Mouse (Mus musculus): ENCODE data around the gene Cap2. TPM values are rescaled to one million over a fixed set of nuclear protein-coding genes. Genes with fewer than 3 reads are reported as not detected.
A peak's percentile ranks its signal among the peaks of the same experiment; 100 is the strongest.

Cap2 gene
- polyA plus RNA-seq, 1 experiment from 2014 or later: 7.3 TPM

DNA sequence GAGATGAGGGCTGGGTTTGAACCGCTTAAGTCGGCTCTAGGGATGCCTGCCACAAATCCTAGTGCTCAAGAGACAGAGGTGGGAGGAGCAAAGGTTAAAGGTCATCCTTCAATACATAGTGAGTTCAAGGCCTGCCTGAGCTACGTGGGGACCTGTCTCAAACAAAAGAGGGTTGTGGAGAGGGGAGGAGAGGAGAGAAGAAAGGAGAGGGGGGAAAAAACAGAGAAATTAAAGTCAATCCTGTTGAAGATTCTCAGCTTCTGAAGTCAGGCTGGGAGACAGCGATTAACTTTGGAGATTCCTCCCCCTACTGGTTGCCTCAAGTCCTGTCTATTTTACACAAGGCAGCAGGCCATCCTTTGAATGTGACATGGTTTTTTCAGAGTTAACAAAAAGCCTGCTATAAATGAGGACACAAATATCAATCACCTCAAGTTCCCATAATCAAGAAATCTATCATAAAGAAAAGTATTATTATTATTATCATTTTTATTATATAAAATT is 161.9 kb downstream of the Cap2 start:
- WGBS: 38% methylated on average over 4 of the region's 4 CpGs
- H3K27ac ChIP-seq (ENCODE audit: low read length): no peak overlapping the region
- no peak overlapping the region for H3K4me2 ChIP-seq (replicated peaks; ENCODE audit: low read depth, low read length)
- ATAC-seq (ENCODE audit: low FRiP score, low TSS enrichment): no peak
- no peak overlapping the region for H3K9ac ChIP-seq (replicated peaks; ENCODE audit: low read length)
- no peaks in the 10 kb centered on the region for H3K4me1 ChIP-seq (ENCODE audit: insufficient read depth, low read length)
- H3K9me3 ChIP-seq (ENCODE audit: low read length): no peaks in the 10 kb centered on the region
- no peaks in the 10 kb centered on the region for H3K27me3 ChIP-seq (ENCODE audit: insufficient read depth, low read length)
- H3K4me3 ChIP-seq (ENCODE audit: low read length): no peak overlapping the region
- no peaks in the 10 kb centered on the region for H3K36me3 ChIP-seq (ENCODE audit: insufficient read depth, low read length)

DNA sequence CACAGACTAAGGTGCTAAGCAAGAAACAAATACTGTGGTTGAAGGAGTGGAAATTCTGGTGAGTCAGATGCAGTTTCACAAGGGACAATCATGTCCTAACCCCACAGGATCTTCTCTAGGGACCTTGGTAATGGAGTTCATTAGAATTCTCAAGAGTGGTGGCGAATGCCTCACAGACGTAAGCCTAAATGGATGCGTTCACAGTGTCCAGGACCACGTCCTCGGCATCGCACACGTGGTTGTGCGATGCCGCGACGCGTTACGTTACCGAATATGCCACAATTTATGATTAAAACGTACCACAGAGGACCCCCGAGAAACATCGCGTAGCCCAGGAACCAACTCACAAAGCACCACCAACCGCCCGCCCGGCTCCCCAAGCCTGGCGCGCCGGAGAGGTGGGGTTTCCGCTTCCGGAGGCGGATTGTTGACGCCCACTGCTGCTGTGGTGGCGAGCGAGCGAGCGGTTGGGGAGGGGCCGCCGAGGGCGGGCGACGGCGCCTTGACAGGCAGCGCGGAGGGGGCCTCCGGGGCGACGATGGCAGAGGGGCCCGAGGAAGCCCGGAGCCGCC is 167.5 kb downstream of the Cap2 start, which contains the start of gene Fam8a1:
Gene Fam8a1 (plus strand): TSS at position 475 of the 572 bp plus-strand sequence.
- peak within 1 kb of the TSS; percentile 89 for H3K4me3 ChIP-seq (ENCODE audit: low read length)
- peaks cover 8% of the 10 kb centered on the region for H3K4me1 ChIP-seq (ENCODE audit: insufficient read depth, low read length)
- peak within 1 kb of the TSS; percentile 73 for H3K27ac ChIP-seq (ENCODE audit: low read length)
- 2% methylated on average over 36 of the region's 46 CpGs for WGBS
- peak within 1 kb of the TSS; percentile 84 for H3K4me2 ChIP-seq (replicated peaks; ENCODE audit: low read depth, low read length)
- H3K9me3 ChIP-seq (ENCODE audit: low read length): no peaks in the 10 kb centered on the region
- peak within 1 kb of the TSS; percentile 91 for H3K9ac ChIP-seq (replicated peaks; ENCODE audit: low read length)
- no peaks in the 10 kb centered on the region for H3K27me3 ChIP-seq (ENCODE audit: insufficient read depth, low read length)
- ATAC-seq (ENCODE audit: low FRiP score, low TSS enrichment): peak; percentile 95
- H3K36me3 ChIP-seq (ENCODE audit: insufficient read depth, low read length): peaks cover 11% of the 10 kb centered on the region

DNA sequence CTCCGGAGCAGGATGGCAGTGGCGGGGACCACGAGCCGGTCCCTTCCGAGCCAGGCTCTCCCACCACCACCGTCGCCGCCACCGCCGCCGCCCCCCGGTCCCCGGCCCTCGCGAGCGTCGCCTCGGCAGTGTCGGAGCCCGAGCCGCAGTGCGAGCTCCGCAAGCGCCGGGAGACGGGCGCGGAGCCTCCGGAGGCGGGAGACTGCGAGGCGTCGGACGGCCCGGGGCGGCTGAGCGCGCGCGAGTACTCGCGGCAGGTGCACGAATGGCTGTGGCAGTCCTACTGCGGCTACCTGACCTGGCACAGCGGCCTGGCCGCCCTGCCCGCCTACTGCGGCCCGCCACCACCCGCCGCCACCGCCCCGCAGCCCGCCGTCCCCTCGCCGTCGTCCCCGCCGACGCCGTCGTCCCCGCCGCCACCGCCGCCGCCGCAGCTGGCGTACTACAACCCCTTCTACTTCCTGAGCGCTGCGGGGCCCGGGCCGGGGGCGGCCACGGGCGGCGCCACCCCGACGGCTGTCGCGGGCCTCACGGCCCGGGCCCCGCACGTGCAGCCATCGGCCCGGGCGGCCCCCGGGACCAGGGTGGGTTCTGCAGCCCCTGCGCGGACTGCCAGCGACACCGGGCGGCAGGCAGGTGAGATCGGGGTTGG is 168.1 kb downstream of the Cap2 start:
- Histone ChIP-seq H3K27me3 (ENCODE audit: insufficient read depth, low read length) (no peaks in the 10 kb centered on the region), H3K4me1 (ENCODE audit: insufficient read depth, low read length) (peaks cover 8% of the 10 kb centered on the region), H3K9me3 (ENCODE audit: low read length) (no peaks in the 10 kb centered on the region), H3K36me3 (ENCODE audit: insufficient read depth, low read length) (peaks cover 13% of the 10 kb centered on the region), H3K4me3 (ENCODE audit: low read length) (peak overlapping the region; percentile 89), H3K27ac (ENCODE audit: low read length) (peak overlapping the region; percentile 73), H3K4me2 (replicated peaks; ENCODE audit: low read depth, low read length) (peak overlapping the region; percentile 84), H3K9ac (replicated peaks; ENCODE audit: low read length) (peak overlapping the region; percentile 91)
- under 1% methylated on average over 50 of the region's 96 CpGs for WGBS
- peak; percentile 77 for ATAC-seq (ENCODE audit: low FRiP score, low TSS enrichment)

DNA sequence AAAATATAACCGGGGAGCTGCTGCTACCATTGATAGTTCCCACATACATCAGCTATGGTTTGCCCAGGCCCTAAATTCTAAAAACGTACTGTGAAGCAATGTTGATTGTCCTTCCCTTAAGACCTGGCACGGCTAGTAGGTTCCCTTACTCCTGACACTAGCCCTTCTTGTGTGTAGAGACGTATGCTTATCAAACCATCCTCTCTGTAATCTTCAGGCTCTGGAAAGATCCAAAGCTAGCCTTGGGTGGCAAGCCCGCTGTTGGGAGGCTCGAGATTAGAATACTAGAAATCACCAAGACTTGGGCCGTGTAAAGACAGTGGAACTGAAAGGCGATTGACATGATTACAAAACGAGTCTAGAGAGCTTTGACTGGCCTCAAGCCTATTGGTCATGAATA is 168.9 kb downstream of the Cap2 start:
- ATAC-seq (ENCODE audit: low FRiP score, low TSS enrichment): no peak
- H3K4me2 ChIP-seq (replicated peaks; ENCODE audit: low read depth, low read length): peak overlapping the region; percentile 84
- H3K4me3 ChIP-seq (ENCODE audit: low read length): peak overlapping the region; percentile 89
- H3K9ac ChIP-seq (replicated peaks; ENCODE audit: low read length): peak overlapping the region; percentile 91
- peaks cover 16% of the 10 kb centered on the region for H3K36me3 ChIP-seq (ENCODE audit: insufficient read depth, low read length)
- no peaks in the 10 kb centered on the region for H3K9me3 ChIP-seq (ENCODE audit: low read length)
- WGBS: 67% methylated on average over 9 of the region's 9 CpGs
- no peaks in the 10 kb centered on the region for H3K27me3 ChIP-seq (ENCODE audit: insufficient read depth, low read length)
- peaks cover 8% of the 10 kb centered on the region for H3K4me1 ChIP-seq (ENCODE audit: insufficient read depth, low read length)
- no peak overlapping the region for H3K27ac ChIP-seq (ENCODE audit: low read length)

DNA sequence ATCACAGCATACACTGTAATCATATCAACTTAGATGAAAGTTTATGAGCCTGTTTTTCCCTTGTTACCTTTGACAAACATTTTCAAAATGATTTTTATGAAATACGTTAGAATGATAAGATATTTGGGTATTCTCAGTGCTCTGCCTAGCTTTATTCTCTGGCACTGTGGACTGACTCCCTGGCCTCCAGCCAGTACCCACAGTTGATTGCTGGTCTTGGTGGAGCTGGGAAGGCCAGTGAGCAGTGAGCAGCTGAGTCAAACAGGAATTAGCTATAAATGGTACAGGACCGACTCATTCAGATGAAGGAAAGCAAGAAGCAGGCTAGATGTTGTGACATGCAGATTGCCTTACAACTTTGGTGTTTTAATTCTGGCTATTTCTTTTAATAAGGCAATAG is 173.0 kb downstream of the Cap2 start:
- H3K9ac ChIP-seq (replicated peaks; ENCODE audit: low read length): no peak overlapping the region
- 86% methylated on average over 2 of the region's 2 CpGs for WGBS
- H3K4me1 ChIP-seq (ENCODE audit: insufficient read depth, low read length): peaks cover 8% of the 10 kb centered on the region
- H3K4me2 ChIP-seq (replicated peaks; ENCODE audit: low read depth, low read length): no peak overlapping the region
- ATAC-seq (ENCODE audit: low FRiP score, low TSS enrichment): no peak
- H3K4me3 ChIP-seq (ENCODE audit: low read length): no peak overlapping the region
- H3K27ac ChIP-seq (ENCODE audit: low read length): no peak overlapping the region
- no peaks in the 10 kb centered on the region for H3K27me3 ChIP-seq (ENCODE audit: insufficient read depth, low read length)
- no peaks in the 10 kb centered on the region for H3K9me3 ChIP-seq (ENCODE audit: low read length)
- peaks cover 28% of the 10 kb centered on the region for H3K36me3 ChIP-seq (ENCODE audit: insufficient read depth, low read length)

DNA sequence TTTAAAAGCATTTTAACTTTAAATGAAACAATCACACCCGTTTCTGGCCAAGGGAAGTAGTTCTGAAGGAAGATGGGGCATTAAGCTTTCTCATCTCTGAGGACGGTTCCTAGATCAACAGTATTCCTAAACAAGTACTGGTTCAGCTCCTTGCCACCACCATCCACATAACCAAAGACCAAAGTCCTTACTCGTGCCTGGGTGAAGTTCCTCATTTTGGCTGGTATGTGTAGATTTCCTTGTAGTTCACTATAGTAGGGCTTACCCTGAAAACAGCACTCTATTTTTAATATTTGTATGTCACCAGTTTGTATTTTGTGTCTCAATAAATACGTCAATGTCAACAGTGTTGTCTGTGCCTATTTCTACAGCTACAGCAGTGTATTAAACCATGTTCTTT is 176.1 kb downstream of the Cap2 start:
- 83% methylated on average over 4 of the region's 4 CpGs for WGBS

DNA sequence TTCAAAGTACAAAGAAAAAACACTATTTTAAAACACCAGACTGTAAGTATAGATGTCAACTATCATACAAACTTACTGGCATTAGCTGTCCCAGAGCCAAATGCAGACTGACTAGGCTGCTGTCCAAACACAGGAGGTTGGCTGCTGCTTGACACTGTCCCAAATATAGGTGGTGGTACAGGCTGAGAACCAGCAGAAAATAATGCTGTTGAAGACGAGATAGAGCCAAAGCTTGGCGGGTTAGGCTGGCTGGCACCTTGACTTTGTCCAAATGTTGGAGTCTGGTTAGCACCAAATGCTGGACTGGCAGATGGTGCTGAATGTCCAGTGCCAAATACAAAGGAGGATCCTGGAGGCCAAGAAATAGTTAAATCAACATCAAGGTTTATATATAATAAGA is 181.3 kb downstream of the Cap2 start:
- WGBS: 85% methylated on average over 2 of the region's 2 CpGs

More for the DNA sequence above, 176.1 kb downstream of the Cap2 start:
- no peaks in the 10 kb centered on the region for H3K27me3 ChIP-seq (ENCODE audit: insufficient read depth, low read length)
- peaks cover 32% of the 10 kb centered on the region for H3K36me3 ChIP-seq (ENCODE audit: insufficient read depth, low read length)
- H3K4me2 ChIP-seq (replicated peaks; ENCODE audit: low read depth, low read length): no peak overlapping the region
- no peak overlapping the region for H3K9ac ChIP-seq (replicated peaks; ENCODE audit: low read length)
- H3K4me3 ChIP-seq (ENCODE audit: low read length): no peak overlapping the region
- H3K4me1 ChIP-seq (ENCODE audit: insufficient read depth, low read length): no peaks in the 10 kb centered on the region
- no peaks in the 10 kb centered on the region for H3K9me3 ChIP-seq (ENCODE audit: low read length)
- ATAC-seq (ENCODE audit: low FRiP score, low TSS enrichment): no peak
- H3K27ac ChIP-seq (ENCODE audit: low read length): no peak overlapping the region

DNA sequence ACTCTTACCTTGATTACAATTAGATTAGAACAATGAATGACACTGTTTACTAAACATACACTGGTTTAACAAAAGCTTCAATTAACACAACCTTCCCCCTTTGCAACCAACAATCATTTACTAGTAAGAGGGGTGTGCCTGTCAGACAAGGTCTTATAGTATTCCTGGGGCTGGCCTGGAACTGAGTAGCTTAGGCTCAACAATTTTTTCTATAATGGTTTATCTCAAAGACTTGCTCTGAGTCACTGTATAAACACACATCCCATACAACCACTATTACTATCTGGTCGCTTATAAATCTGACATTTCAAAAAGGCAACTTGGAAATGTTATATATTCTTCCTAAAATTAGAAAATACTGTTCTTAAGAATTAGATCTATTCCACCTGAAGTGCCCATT is 181.7 kb downstream of the Cap2 start:
- Histone ChIP-seq H3K27ac (ENCODE audit: low read length) (no peak overlapping the region), H3K27me3 (ENCODE audit: insufficient read depth, low read length) (no peaks in the 10 kb centered on the region), H3K4me2 (replicated peaks; ENCODE audit: low read depth, low read length) (no peak overlapping the region), H3K36me3 (ENCODE audit: insufficient read depth, low read length) (peaks cover 34% of the 10 kb centered on the region), H3K4me3 (ENCODE audit: low read length) (no peak overlapping the region), H3K9ac (replicated peaks; ENCODE audit: low read length) (no peak overlapping the region), H3K9me3 (ENCODE audit: low read length) (no peaks in the 10 kb centered on the region), H3K4me1 (ENCODE audit: insufficient read depth, low read length) (no peaks in the 10 kb centered on the region)
- 84% methylated on average over 1 of the region's 1 CpGs for whole genome bisulfite sequencing
- no peak for ATAC-seq (ENCODE audit: low FRiP score, low TSS enrichment)

More for the DNA sequence above, 181.3 kb downstream of the Cap2 start:
- H3K27ac ChIP-seq (ENCODE audit: low read length): no peak overlapping the region
- no peaks in the 10 kb centered on the region for H3K4me1 ChIP-seq (ENCODE audit: insufficient read depth, low read length)
- no peak overlapping the region for H3K9ac ChIP-seq (replicated peaks; ENCODE audit: low read length)
- H3K4me3 ChIP-seq (ENCODE audit: low read length): no peak overlapping the region
- no peak for ATAC-seq (ENCODE audit: low FRiP score, low TSS enrichment)
- no peak overlapping the region for H3K4me2 ChIP-seq (replicated peaks; ENCODE audit: low read depth, low read length)
- H3K36me3 ChIP-seq (ENCODE audit: insufficient read depth, low read length): peaks cover 35% of the 10 kb centered on the region
- no peaks in the 10 kb centered on the region for H3K9me3 ChIP-seq (ENCODE audit: low read length)
- no peaks in the 10 kb centered on the region for H3K27me3 ChIP-seq (ENCODE audit: insufficient read depth, low read length)

DNA sequence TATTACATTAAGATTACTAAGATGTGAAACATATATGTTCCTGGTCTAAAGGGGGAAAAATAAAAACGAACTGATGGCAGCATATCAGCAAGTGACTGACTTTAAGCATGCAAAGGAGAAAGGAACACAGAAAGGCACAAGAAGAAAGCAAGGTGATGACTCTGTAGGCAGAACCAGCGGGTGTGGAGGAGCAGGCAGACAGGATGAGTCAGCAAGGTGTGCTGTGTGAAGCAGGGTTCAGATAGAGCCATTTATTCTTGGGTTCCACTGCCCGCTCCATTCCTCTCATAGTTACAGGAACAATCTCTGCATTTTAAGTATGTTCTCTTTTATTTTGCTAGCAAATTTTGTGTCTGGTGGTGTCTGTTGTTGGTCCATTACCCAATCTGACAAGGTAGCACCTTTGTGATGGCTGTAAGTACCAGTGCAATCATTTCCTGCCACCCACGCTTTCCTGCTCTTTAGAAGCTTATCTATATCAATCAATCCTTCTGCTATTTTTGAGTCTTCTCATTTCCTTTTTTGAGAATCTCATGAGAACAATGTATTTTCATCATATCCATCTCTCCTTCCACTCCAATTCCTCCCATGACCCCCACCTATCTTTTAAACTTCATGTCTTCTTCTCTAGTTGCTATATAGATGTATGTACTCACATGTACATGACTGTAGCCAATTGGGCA is 189.1 kb downstream of the Cap2 start:
- no peak for ATAC-seq (ENCODE audit: low FRiP score, low TSS enrichment)
- H3K36me3 ChIP-seq (ENCODE audit: insufficient read depth, low read length): peaks cover 32% of the 10 kb centered on the region
- H3K27ac ChIP-seq (ENCODE audit: low read length): no peak overlapping the region
- no peak overlapping the region for H3K4me3 ChIP-seq (ENCODE audit: low read length)
- WGBS: 80% methylated on average over 4 of the region's 4 CpGs
- H3K9me3 ChIP-seq (ENCODE audit: low read length): no peaks in the 10 kb centered on the region
- no peaks in the 10 kb centered on the region for H3K4me1 ChIP-seq (ENCODE audit: insufficient read depth, low read length)
- no peaks in the 10 kb centered on the region for H3K27me3 ChIP-seq (ENCODE audit: insufficient read depth, low read length)
- no peak overlapping the region for H3K9ac ChIP-seq (replicated peaks; ENCODE audit: low read length)
- no peak overlapping the region for H3K4me2 ChIP-seq (replicated peaks; ENCODE audit: low read depth, low read length)

Measured in kidney, embryonic 16.5 days (tissue).